Mouse (Mus musculus): ENCODE results near the gene Prdm1. TPM values are rescaled to one million over a fixed set of nuclear protein-coding genes. Genes with fewer than 3 reads are reported as not detected.

Prdm1 gene
- 1 to 10 TPM in 1 of 2 experiments, under 1 TPM in 1; 0.46 to 1.6 TPM for total RNA-seq (2021)
- long read RNA-seq, experiment 1, partial matches to known transcripts: 0 of 2 reads
- long read RNA-seq, experiment 1, other reads (novel, unspliced or antisense): 2 of 2 reads
- long read RNA-seq, experiment 2: 0 reads

DNA sequence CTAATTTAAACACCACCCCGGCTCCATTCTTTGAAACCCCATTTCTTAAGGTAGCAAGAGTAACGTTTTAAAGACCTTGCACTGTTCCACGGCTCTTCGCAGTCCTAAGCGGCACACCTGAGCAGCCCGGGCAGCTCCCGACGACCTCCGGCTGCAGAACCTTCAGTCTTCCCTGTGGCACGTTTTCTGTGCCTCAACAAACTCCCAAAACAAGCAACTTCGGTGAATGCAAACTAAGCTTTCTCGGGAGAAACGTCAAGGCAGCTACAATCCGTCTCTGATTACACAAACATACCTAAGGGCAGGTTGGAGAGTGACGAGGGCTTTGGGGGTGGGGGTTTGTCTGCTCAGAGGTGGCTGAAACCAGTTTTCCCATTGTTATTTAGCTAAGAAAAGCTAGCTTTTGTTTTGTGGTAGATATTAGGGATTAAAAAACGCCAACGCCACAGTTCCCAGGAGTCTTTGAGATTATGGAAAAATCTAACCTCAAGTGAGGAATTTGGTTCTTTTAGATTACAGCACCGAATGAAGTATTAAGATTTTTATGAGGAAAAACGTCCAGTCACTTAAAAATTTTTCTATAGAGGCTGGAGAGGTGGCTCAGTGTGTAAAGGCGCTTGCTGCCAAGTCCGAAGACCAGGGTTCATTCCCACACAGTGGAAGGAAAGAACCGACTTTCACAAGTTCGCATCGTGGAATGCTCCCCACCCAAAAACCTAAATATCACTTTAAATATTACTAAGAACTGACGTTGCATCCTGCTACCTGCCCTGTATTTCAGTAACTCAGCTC is at the start of gene Prdm1:
Gene Prdm1 (minus strand): TSS at position 211 of the 792 bp plus-strand sequence.
- DNase-seq: peak in 1 of 2 experiments; percentile 37

DNA sequence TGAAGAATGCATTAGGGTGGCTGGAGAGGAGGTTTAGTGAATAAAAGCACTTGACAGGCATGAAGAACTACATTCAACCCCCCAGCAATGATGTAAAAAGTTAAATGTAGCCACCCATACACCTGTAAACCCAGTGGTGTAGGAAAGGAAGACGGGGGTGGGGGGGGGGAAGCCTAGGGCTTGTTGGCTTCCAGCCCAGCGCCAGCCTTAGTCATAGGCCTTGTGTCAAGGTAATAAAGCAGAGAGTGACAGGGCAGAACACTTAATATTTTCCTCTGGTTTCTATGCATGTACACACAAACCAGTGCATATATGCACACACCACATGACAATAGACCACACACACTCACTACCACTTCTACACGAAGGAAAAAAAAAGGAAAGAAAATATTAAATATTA is 37.7 kb upstream of the Prdm1 start:
- no peak for DNase-seq

DNA sequence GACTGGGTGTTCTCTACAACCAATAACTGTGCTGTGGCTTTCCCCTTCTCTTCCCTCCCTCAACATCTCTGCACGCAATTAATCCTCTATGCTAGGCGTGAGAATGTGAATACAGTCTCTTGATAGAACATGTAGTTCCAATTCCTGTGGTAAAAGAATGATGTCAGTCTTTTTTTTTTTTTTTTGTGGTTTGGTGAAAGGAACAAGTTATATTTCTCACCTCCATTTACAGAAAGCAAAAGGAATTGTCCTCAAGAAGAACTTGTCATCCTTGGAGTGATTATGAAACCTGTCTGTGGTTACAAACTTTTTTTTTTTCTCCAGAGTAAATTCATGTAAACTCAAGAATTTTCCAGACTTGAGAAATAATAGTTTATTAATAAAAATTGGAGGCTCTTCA is 36.8 kb upstream of the Prdm1 start:
- DNase-seq: no peak

- no peak for DNase-seq
Observed at GRCm38 (mm10) chr10:44556845-44557244, 28.5 kb upstream of the Prdm1 start.

GRCm38 (mm10) chr10:44555317-44555716 is 27.0 kb upstream of the Prdm1 start:
- no peak for DNase-seq

GRCm38 (mm10) chr10:44553648-44554047 is 25.3 kb upstream of the Prdm1 start:
- DNase-seq: no peak

GRCm38 (mm10) chr10:44539033-44539578 is 10.8 kb upstream of the Prdm1 start:
- peak; percentile 15 to 19 for DNase-seq

GRCm38 (mm10) chr10:44538137-44538536 is 9.8 kb upstream of the Prdm1 start:
- DNase-seq: no peak

DNA sequence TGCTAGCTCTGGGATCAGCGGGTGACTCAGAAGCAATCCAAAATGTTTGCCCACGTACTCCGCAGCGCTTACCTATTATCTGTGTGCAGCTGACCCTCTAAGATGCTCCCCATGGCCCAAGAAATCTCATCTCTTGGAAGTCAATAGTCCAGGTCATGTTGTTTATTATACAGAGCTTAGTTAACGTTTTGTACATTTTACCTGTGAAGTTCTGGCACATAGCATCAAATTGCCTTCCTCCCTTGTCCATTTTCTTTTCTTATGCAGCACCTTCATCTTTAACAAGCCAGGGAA is 1.7 kb upstream of the Prdm1 start:
- DNase-seq: no peak

DNA sequence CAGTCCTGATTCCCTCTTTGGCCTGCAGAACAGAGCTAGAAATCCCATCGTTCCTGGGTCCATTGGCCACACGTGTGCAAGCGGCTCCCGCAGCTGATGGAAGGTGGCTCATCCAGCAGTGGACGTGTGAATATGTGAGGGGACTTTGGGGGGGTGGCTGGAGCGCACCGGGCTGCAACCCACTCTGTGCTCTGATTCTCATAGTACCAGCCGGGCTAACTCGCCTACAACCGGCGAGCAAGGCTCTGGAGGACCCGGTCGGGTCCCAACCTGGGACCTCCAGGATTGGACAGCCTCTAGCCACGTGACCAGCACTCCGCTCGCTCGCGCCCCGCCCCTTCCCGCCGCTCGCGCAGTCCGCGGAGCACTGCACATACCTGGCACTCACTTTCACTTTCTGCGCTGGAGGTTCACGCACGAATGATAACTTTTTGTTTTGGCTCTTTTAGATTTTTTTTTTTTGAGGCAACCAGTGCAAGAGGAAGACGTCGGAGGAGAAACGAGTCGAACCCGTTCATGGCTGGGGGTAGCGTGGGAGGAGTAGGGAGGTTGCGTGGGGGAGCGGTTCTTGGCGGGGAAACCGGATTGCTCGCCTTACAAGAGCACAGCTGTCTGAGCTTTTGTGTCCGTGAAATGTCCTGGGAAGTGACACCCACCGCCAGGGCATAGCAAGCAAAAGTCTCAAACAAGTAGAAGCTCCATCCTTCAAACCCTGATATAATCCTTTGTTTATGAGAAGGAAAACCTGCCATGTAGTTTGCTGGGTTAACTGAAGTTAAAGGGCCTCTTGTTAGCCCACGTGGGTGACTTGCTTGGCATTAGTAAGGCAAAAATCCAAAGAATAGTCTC is 1.1 kb upstream of the Prdm1 start:
- DNase-seq: peak; percentile 86 to 92

- DNase-seq: peak in 1 of 2 experiments; percentile 41
Observed at GRCm38 (mm10) chr10:44527651-44528050, 650 bp downstream of the Prdm1 start.

DNA sequence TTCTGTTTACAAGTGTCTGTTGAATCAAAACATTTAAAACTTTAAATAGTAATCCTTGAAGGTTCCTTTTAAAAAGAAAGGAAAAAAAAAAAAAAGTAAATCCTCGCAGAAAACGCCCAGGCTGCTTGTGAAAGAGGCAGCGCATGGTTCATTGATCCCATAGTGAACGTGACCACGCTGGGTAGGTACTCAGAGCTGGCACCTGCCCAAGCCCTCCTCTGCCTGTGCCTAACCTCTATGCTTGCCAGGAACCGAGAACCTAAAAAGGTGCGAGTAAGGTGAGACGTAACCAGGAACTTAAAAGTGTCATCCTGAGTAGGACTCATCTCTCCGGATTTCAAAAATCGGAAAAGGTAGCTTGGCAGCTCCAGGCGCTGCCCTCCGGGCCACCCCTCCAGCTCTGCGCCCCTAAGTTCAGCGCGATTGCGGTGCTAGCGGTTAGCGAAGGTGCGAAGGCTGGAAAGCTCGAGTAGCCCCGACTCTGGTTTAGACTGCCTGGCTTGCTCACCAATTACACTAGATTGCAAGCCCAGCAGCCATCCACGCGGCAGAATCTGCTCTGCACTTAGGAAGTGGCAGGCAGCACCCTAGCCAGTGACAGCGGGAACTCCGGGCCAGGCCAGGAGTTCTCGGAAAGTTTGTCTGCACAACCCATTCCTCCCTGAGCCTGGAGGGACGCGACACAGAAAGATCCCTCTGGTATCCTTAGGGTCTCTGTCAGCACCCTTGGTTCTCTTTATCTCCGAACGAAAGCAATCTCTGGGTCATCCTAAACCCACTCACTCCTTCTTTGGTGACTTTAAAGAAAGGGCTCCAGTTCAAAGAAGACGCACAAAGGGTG is 1.3 kb downstream of the Prdm1 start:
- DNase-seq: peak; percentile 32 to 55

GRCm38 (mm10) chr10:44520189-44520588 is 8.1 kb downstream of the Prdm1 start:
- no peak for DNase-seq

- peak; percentile 24 to 33 for DNase-seq
Observed at GRCm38 (mm10) chr10:44518631-44519030, 9.7 kb downstream of the Prdm1 start.

- no peak for DNase-seq
Observed at GRCm38 (mm10) chr10:44513108-44513507, 15.2 kb downstream of the Prdm1 start.

DNA sequence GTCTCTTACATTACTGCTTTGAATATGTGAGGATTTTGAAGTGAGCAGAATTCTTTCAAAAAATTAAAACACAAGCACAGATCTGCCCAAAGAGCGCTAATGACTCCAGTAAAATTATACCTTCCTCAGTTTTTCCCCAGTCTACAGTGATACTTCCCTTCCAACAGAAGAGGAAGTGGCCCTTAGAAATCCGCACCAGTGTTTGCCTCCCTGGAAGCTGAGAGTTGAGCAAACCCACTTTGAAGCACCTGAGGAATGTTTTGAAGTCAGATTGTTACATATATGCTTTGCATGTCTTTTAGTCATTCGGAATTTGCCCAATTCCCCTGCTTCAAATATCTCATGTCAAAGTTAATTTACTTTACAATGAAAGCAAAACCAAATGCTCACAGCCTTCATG is 17.3 kb downstream of the Prdm1 start:
- no peak for DNase-seq

DNA sequence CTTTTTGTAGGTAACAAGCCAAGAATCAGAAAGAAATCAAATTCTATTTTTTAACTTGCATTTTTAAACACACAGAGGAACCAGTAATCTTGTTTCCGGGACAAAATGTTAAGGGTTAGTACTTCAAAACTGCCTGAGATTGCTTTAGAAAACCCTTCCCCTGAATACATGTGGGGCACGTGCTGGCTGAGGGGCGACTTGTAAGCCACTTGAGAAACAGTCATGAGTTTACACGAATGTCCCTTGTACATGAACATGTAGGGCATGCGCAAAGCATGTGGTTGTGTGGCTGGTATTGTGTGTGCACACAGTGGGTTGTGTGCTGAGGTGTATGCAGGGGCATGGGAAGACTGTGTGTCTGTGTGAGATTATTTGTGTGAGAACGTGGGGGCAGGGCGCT is 19.7 kb downstream of the Prdm1 start:
- DNase-seq: no peak

DNA sequence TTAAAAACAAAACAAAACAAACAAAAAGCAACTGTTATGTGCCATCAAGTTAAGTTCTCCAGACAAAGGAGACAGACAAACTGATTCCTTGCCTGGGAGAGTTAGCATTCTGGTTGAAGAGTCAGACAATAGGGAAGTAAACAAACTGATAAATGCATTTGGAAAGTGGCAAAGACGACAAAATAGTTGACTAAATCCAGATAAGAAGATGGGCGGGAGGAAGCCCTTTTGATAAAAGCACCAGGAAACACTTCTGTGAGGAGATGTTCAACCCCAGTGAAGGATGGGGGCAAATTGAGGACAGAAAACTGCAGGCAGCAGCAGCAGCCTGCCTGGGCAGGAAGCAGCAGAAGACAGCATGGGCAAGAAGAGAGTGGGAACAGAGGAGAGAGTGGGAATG is 20.3 kb downstream of the Prdm1 start:
- no peak for DNase-seq

DNA sequence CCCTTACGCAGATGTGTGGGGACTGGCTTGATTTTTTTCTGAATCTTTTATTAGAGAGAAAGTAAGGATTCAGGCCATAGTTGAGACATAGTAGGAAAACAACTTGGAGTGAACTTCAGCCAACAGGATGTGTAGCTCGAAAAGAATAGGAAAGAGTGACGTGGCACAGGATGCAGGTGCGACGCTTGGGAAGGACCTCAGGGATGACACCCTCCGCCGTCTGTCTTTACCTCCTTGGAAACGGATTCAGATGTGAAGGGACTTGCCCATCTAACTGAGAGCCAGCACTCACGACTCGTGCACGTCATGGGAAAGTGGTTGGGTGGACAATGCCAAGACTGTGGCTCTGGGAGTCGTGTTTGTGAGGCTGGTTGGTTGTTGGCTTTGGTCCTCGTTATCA is 25.4 kb downstream of the Prdm1 start:
- DNase-seq: peak; percentile 18 to 57

DNA sequence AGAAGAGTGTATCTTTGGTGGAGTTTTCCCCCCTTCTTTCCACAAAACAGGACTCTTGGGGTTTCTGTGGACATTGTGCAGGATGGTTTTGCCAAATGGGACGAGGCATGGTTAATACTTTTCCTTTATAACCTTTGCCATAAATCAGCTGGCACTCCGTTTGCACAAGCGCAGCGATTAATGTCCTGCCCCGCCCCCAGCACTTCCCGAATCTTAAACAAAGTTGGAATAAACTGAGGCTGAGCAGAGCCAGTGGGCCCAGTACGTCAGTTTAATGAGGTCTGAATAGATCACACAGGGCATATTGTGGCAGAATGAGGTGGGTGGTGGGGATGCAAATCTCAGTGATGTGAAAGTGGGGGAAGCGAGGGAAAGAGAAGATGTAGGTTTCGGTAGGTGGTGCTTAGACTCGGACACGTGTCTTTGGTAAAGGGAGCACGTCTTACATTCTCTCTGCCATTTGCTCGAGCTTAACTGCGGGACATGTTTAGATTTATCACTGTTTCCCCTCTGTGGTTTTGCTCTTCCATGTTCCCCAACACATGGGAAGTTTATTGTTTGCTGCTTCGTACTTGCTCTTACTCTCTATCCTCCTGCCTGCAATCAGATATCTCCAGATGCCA is 28.3 kb downstream of the Prdm1 start:
- no peak for DNase-seq

DNA sequence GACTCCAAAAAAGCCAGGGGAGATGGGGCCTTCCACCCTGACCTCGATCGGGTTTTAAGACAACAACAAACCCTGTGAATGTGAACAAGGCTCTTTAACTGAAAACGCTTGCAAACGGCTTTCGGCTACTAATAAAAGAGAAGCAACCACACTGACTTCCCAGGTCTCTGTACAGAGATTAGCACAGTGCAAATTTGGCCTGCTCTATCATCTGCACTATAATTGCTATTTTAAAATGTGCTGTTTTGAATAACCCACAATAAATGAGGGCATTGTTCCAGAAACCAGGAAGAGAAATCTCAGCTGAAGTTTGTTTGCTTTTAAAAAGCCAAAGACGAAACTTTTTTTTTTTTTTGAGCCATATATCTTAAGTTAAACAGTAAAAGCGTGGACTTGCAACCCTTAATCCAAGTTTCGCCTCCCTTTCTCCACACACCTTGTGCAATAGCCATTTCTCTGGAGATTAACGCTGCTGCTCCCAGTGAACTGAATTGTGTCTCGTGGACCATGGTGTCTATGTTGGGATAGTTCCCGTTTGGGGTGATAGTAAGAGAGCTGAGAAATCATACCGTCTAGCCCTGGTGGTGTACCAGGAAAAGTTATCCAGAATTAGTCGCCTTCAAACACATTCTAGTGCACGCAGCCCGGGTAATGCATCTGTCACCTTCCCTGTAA is 34.3 kb downstream of the Prdm1 start:
- DNase-seq: no peak

Measured in heart, adult 18-20 months (tissue).